Mouse (Mus musculus) Patski (cell line): ENCODE measurements around the gene Pidd1. TPM values are rescaled to one million over a fixed set of nuclear protein-coding genes. Genes with fewer than 3 reads are reported as not detected.
"Not testable (repeated sequence)": the region's sequence is repeated elsewhere in the genome, so short reads cannot be mapped to it uniquely, and the experiment has no call there.

Experiments
- ATAC-seq: fragments of 100-300 bp; one replicate; pipeline ENCODE4 v1.8.0; 2021
- CTCF ChIA-PET: fragments of 350-600 bp; sonication (Branson Sonifier 250); formaldehyde crosslinking; loops from one replicate; lab custom pipeline; 2022; ENCODE audit warnings: inconsistent platforms; lab: Charles Lee
- POLR2A ChIA-PET: fragments of 350-600 bp; sonication (Branson Sonifier 250); formaldehyde crosslinking; loops from one replicate; lab custom pipeline; 2022; ENCODE audit warnings: antibody characterized with exemption, inconsistent platforms; lab: Charles Lee
- DNase-seq: peaks from one replicate; pipeline ENCODE4 v3.0.0-alpha.2; 2011; ENCODE audit warnings: low read depth, low spot score
- H3K27me3 ChIP-seq: fragments of 371-371 bp; one replicate; pipeline ENCODE4 v1.5.1; 2021
- CTCF ChIP-seq: fragments of 100-300 bp; IDR thresholded peaks from one replicate; pipeline ENCODE4 v1.5.1; 2021
- in situ Hi-C: fragments of 300-500 bp; cut with MboI; formaldehyde crosslinking; loops from 3 replicates; pipeline ENCODE4 v1.11.1; 2018; ENCODE audit warnings: low pct_unique_long_range_greater_than_20kb, mixed read lengths
- polyA plus RNA-seq: library from polyadenylated mRNA; unstranded; gene quantifications from one replicate; pipeline ENCODE4 v1.2.3, GENCODE M21; 2021

Pidd1 gene
- polyA plus RNA-seq, 1 experiment from 2014 or later: 4.9 TPM

- no peak for TF ChIP-seq CTCF
- in situ Hi-C loops: no loop called here
- CTCF ChIA-PET: interaction anchor here (2.2 kb wide), 1 partner anchor 22 kb away, joined by 6 read pairs; the partner anchor contains the start of gene Slc25a22
- no peaks in the 10 kb centered on the region for H3K27me3 ChIP-seq
- no peak for DNase-seq
- no peak for ATAC-seq
- POLR2A ChIA-PET: interaction anchor here (1.4 kb wide), 1 partner anchor 15 kb away, joined by 3 read pairs; no protein-coding TSS in a partner anchor
Observed at GRCm38 (mm10) chr7:141416144-141416841, 27.5 kb downstream of the Pidd1 start.

GRCm38 (mm10) chr7:141413809-141414584 lies 29.8 kb downstream of the Pidd1 start, which contains the start of gene Gatd1:
Gene Gatd1, minus strand, starts transcription at chr7:141414136.
- no peaks in the 10 kb centered on the region for H3K27me3 ChIP-seq
- no peak for TF ChIP-seq CTCF
- peak; percentile 87 for DNase-seq
- ATAC-seq: peak; percentile 85
- in situ Hi-C loops: loop anchor here (5.0 kb wide), 2 partner anchors 38 to 113 kb away; no protein-coding TSS in a partner anchor
- CTCF ChIA-PET: interaction anchor here (2.2 to 2.9 kb wide), 4 partner anchors 24 to 29 kb away, joined by 5 to 13 read pairs (median 8); partner anchors contain the start of gene Slc25a22
- POLR2A ChIA-PET: interaction anchor here (0.7 to 1.9 kb wide), 5 partner anchors 22 to 62 kb away, joined by 3 to 4 read pairs (median 3); partner anchors contain the start of gene Slc25a22

GRCm38 (mm10) chr7:141413331-141413730 lies 30.5 kb downstream of the Pidd1 start:
- in situ Hi-C loops: loop anchor here (5.0 kb wide), 2 partner anchors 39 to 114 kb away; no protein-coding TSS in a partner anchor
- POLR2A ChIA-PET: interaction anchor here (0.8 to 1.9 kb wide), 3 partner anchors 23 to 55 kb away, joined by 3 to 4 read pairs (median 4); partner anchors contain the start of gene Slc25a22
- ATAC-seq: no peak
- DNase-seq: no peak
- CTCF ChIA-PET: interaction anchor here (1.3 to 2.9 kb wide), 4 partner anchors 21 to 29 kb away, joined by 3 to 13 read pairs (median 8); partner anchors contain the start of gene Slc25a22
- H3K27me3 ChIP-seq: no peaks in the 10 kb centered on the region
- no peak for TF ChIP-seq CTCF

GRCm38 (mm10) chr7:141411667-141412066 lies 32.2 kb downstream of the Pidd1 start:
- in situ Hi-C loops: loop anchor here (5.0 kb wide), 2 partner anchors 41 to 116 kb away; no protein-coding TSS in a partner anchor
- ChIA-PET CTCF (interaction anchor here (1.0 to 2.9 kb wide), 4 partner anchors 26 to 65 kb away, joined by 3 to 13 read pairs (median 8); partner anchors contain the start of gene Slc25a22), POLR2A (no interaction called here)
- no peak for TF ChIP-seq CTCF
- DNase-seq (no peak), ATAC-seq (no peak)
- H3K27me3 ChIP-seq: no peaks in the 10 kb centered on the region

- ChIA-PET CTCF (interaction anchor here (2.2 to 2.9 kb wide), 2 partner anchors 28 to 29 kb away, joined by 10 to 13 read pairs; partner anchors contain the start of gene Slc25a22), POLR2A (no interaction called here)
- no peak for TF ChIP-seq CTCF
- in situ Hi-C loops: loop anchor here (5.0 kb wide), 2 partner anchors 42 to 117 kb away; no protein-coding TSS in a partner anchor
- H3K27me3 ChIP-seq: no peaks in the 10 kb centered on the region
- ATAC-seq: no peak
- DNase-seq: no peak
Observed at GRCm38 (mm10) chr7:141410631-141411030, 33.2 kb downstream of the Pidd1 start.

- TF ChIP-seq CTCF: no peak
- POLR2A ChIA-PET: interaction anchor here (0.6 to 1.4 kb wide), 6 partner anchors 14 to 444 kb away, joined by 3 to 6 read pairs (median 4); partner anchors contain the start of gene Slc25a22
- CTCF ChIA-PET: interaction anchor here (0.8 to 2.2 kb wide), 8 partner anchors 14 to 117 kb away, joined by 3 to 10 read pairs (median 5); partner anchors contain the start of genes Slc25a22 and Taldo1
- ATAC-seq: peak; percentile 41
- peak; percentile 41 for DNase-seq
- H3K27me3 ChIP-seq: no peaks in the 10 kb centered on the region
- in situ Hi-C loops: no loop called here
Observed at GRCm38 (mm10) chr7:141408833-141409232, 35.0 kb downstream of the Pidd1 start.

GRCm38 (mm10) chr7:141407670-141408069 lies 36.2 kb downstream of the Pidd1 start:
- in situ Hi-C loops: not testable (repeated sequence)

GRCm38 (mm10) chr7:141405466-141405865 lies 38.4 kb downstream of the Pidd1 start:
- H3K27me3 ChIP-seq: no peaks in the 10 kb centered on the region
- CTCF ChIA-PET: interaction anchor here (1.0 to 1.1 kb wide), 2 partner anchors 11 to 120 kb away, joined by 3 read pairs; no protein-coding TSS in a partner anchor
- no peak for TF ChIP-seq CTCF
- in situ Hi-C loops: no loop called here
- no peak for ATAC-seq
- POLR2A ChIA-PET: interaction anchor here (0.6 kb wide), 1 partner anchor 12 kb away, joined by 4 read pairs; no protein-coding TSS in a partner anchor
- no peak for DNase-seq

More at GRCm38 (mm10) chr7:141407670-141408069, 36.2 kb downstream of the Pidd1 start:
- not testable (repeated sequence) for H3K27me3 ChIP-seq, DNase-seq, ATAC-seq
- POLR2A ChIA-PET: interaction anchor here (0.7 to 1.0 kb wide), 3 partner anchors 13 to 287 kb away, joined by 5 to 6 read pairs (median 5); no protein-coding TSS in a partner anchor
- CTCF ChIA-PET: interaction anchor here (1.1 to 1.7 kb wide), 2 partner anchors 41 to 118 kb away, joined by 3 to 5 read pairs; no protein-coding TSS in a partner anchor

GRCm38 (mm10) chr7:141403305-141403704 lies 40.5 kb downstream of the Pidd1 start:
- POLR2A ChIA-PET: no interaction called here
- in situ Hi-C loops: no loop called here
- H3K27me3 ChIP-seq: no peaks in the 10 kb centered on the region
- peak; percentile 82 for ATAC-seq
- CTCF ChIA-PET: interaction anchor here (1.0 to 1.9 kb wide), 4 partner anchors 9 to 122 kb away, joined by 3 to 7 read pairs (median 5); partner anchors contain the start of gene Taldo1
- peak; percentile 22 for DNase-seq
- TF ChIP-seq CTCF: peak; percentile 90
